Mouse (Mus musculus) G1E (cell line): ENCODE data around the gene Slfn3.

ENCODE experiments used
- CTCF ChIP-seq: IDR thresholded peaks from 2 replicates; pipeline ENCODE4 v1.5.1; 2012; ENCODE audit warnings: low read depth, low read length, inconsistent platforms, mixed read lengths
- GATA1 ChIP-seq: IDR thresholded peaks from 2 replicates; pipeline ENCODE4 v1.6.1; 2012; ENCODE audit warnings: borderline replicate concordance, low read length, inconsistent platforms, mixed read lengths
- POLR2AphosphoS5 ChIP-seq: IDR thresholded peaks from 2 replicates; pipeline ENCODE4 v1.6.1; 2012; ENCODE audit warnings: low read depth, low read length, inconsistent platforms; ENCODE audit not compliant: insufficient replicate concordance
- TAL1 ChIP-seq: conservative IDR thresholded peaks from 2 replicates; pipeline ENCODE4 v1.6.1; 2012; ENCODE audit warnings: low read depth, low read length, inconsistent platforms, mixed read lengths

DNA sequence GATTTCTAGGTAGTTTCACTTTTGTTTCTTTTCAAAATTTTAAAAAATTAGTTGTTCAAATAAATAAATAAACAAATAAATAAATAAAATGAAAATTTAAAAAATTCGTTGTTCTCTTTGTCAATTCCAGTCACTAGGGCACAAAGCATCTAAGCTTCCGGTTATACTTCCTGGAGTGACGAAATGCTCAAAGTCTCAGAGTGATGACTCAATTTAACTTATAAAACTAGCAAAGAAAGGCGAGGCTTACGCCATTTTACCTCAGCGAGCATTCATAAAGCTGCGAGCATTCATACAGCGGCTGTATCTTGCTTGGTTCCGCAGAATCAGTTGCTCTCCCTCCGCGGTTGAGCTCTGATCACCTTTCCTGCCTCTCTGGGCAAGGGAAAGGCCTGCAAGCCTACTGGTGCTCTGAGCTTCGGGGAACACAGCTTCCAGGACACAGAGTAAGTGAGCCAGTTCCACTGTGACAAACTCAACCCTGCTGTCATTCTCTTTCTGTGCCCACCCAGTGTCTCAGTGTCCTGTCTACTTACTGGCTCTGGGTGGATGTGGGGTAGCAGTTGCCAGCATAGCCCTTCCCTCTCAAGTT is 16.1 kb upstream of the Slfn3 start, which contains the start of gene Slfn4:
- TF ChIP-seq CTCF: no peak
- no peak for TF ChIP-seq GATA1
- TF ChIP-seq TAL1: no peak
- no peak for TF ChIP-seq POLR2AphosphoS5
